Mouse (Mus musculus) midbrain, postnatal 0 days (tissue): ENCODE measurements at regions not wholly inside any gene's neighbourhood (a gene's known extent, or its start where the extent isn't known, plus 50 kb on each side); places are given as distances from the start of the nearest gene placed in this dataset.

Experiments
- ATAC-seq: fragments of 200-750 bp; cut with Nextera tagmentation; 2 replicates; pipeline ENCODE4 v1.8.0; 2017; ENCODE audit warnings: moderate number of reproducible peaks, mild to moderate bottlenecking, moderate TSS enrichment, moderate library complexity; ENCODE audit not compliant: low FRiP score
- DNase-seq: peaks from one replicate; pipeline ENCODE4 v3.0.0-alpha.2; 2015; ENCODE audit warnings: low spot score
- H3K27ac ChIP-seq: fragments of 300-500 bp; sonication (generic); 2 replicates; pipeline ENCODE4 v1.5.1; 2014; ENCODE audit warnings: low read depth, mild to moderate bottlenecking, low read length, mixed read lengths
- H3K27me3 ChIP-seq: fragments of 300-500 bp; sonication (generic); 2 replicates; pipeline ENCODE4 v1.6.1; 2014; ENCODE audit warnings: low read length, control low read depth, mixed read lengths; ENCODE audit not compliant: insufficient read depth
- H3K36me3 ChIP-seq: fragments of 300-500 bp; sonication (generic); 2 replicates; pipeline ENCODE4 v1.6.1; 2014; ENCODE audit warnings: low read length, control low read depth, mixed read lengths; ENCODE audit not compliant: insufficient read depth
- H3K4me1 ChIP-seq: fragments of 300-500 bp; sonication (generic); 2 replicates; pipeline ENCODE4 v1.6.1; 2014; ENCODE audit warnings: mild to moderate bottlenecking, control low read depth, antibody characterized with exemption, low read length, mixed read lengths; ENCODE audit not compliant: insufficient read depth
- H3K4me2 ChIP-seq: fragments of 300-500 bp; sonication (generic); 2 replicates; pipeline ENCODE4 v1.6.1; 2014; ENCODE audit warnings: low read depth, mild to moderate bottlenecking, low read length, mixed read lengths; ENCODE audit not compliant: poor library complexity, severe bottlenecking
- H3K4me3 ChIP-seq: fragments of 300-500 bp; sonication (generic); 2 replicates; pipeline ENCODE4 v1.5.1; 2014; ENCODE audit warnings: low read depth, mild to moderate bottlenecking, low read length, moderate library complexity
- H3K9ac ChIP-seq: fragments of 300-500 bp; sonication (generic); replicated peaks from 2 replicates; pipeline ENCODE4 v1.6.1; 2014; ENCODE audit warnings: mild to moderate bottlenecking, low read length, moderate library complexity, mixed read lengths; ENCODE audit not compliant: poor library complexity, severe bottlenecking
- H3K9me3 ChIP-seq: fragments of 300-500 bp; sonication (generic); 2 replicates; pipeline ENCODE4 v1.6.1; 2016; ENCODE audit warnings: low read length, control low read depth
- CTCF ChIP-seq: IDR thresholded peaks from 2 replicates; pipeline ENCODE4 v1.5.1; 2016; ENCODE audit warnings: antibody characterized with exemption, mild to moderate bottlenecking
- WGBS: fragments of 180-500 bp; shearing (Covaris S2); extraction: QIAGEN DNeasy Blood & Tissue Kit; methylation state at CpG from one replicate; pipeline ENCODE4 v1.1.7; 2014; 5-methylcytosine and 5-hydroxymethylcytosine counted together

DNA sequence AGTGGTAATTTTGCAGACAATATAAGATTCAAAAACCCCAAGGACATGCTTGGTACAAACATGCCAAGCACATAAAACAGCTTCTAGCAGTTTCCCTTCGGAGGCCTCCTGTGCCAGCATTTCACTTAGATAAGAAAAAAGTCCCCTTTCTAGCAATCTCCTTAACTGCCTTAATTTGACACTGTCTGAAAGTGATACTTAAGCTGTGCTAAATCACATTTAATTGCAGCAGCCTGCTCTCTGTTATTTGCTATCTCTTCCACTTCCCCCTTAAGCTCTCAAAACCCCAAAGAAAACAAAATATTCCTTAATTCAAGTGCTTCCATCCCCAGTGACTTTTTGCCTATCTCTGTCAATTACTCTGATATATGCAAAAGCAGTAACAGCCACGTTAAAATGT, 86.9 kb upstream of the Prokr2 start:
- Histone ChIP-seq H3K4me1 (no peaks in the 10 kb centered on the region), H3K27ac (no peak overlapping the region), H3K4me2 (no peak overlapping the region), H3K36me3 (no peaks in the 10 kb centered on the region), H3K9me3 (no peaks in the 10 kb centered on the region), H3K9ac (no peak overlapping the region), H3K27me3 (no peaks in the 10 kb centered on the region), H3K4me3 (no peak overlapping the region)
- 30% methylated on average over 2 of the region's 2 CpGs for WGBS
- no peak for TF ChIP-seq CTCF
- ATAC-seq: no peak
- DNase-seq: peak; percentile 20

DNA sequence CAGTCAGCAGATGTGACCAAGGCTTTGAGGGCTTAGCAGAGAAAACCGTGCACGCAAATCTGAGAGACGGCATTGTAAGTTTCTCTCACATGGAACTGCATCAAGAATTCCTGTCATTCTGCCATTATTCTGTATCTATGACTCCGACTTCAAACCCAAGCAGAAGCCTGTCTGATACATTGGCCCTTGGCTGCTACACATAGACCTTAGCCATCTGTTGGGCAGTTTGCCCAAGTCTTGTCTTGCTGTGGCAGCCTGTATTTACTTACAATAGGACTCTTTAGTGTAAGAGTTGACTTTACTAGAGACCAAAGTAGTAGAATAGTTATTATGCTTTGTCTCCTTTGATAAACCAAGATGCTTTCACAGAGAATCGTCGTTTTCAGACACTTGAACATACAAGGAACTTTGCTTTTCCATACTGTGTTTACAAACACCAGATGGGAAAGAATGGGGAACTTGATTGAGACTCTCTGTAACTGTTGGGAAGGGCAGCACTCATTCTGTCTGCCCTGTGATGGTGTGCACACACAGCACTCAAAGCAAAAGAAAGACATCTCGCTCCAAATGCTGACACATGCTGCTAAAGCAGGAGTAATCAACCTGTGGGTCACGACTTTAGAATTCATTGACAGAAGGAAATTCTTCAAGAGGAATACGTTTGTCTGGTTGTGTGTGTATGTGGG, 83.9 kb upstream of the Prokr2 start:
- H3K27me3 ChIP-seq: no peaks in the 10 kb centered on the region
- no peak overlapping the region for H3K9ac ChIP-seq
- TF ChIP-seq CTCF: no peak
- no peak overlapping the region for H3K4me2 ChIP-seq
- no peak for ATAC-seq
- 77% methylated on average over 9 of the region's 9 CpGs for WGBS
- no peaks in the 10 kb centered on the region for H3K9me3 ChIP-seq
- H3K36me3 ChIP-seq: no peaks in the 10 kb centered on the region
- no peak overlapping the region for H3K27ac ChIP-seq
- peak; percentile 57 for DNase-seq
- no peaks in the 10 kb centered on the region for H3K4me1 ChIP-seq
- no peak overlapping the region for H3K4me3 ChIP-seq

DNA sequence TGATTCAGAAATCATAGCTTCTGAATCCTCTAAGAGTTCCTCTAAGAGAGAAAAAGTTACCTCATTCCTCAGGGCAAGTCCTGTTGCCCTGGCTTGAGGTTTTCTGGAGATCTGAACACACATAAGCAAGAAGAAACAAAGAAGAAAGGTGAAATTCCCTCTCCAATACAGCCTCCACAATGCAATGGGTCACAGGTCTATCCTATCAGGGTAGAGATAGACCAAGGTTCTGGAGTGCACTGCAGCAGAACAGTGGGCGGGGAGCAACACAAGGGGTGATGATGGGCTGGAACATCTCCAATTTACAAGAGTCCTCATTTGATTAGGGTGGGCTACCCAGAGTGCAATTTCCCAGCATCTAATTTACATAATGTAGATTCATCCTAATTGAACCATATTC, 69.8 kb upstream of the Prokr2 start:
- H3K36me3 ChIP-seq: no peaks in the 10 kb centered on the region
- 96% methylated on average over 1 of the region's 1 CpGs for WGBS
- no peak overlapping the region for H3K4me2 ChIP-seq
- TF ChIP-seq CTCF: no peak
- ATAC-seq (no peak), DNase-seq (no peak)
- no peak overlapping the region for H3K27ac ChIP-seq
- no peaks in the 10 kb centered on the region; the same call in 1 of the 2 replicates for H3K27me3 ChIP-seq
- H3K9ac ChIP-seq: no peak overlapping the region
- H3K9me3 ChIP-seq: no peaks in the 10 kb centered on the region
- H3K4me3 ChIP-seq: no peak overlapping the region
- peaks cover 4% of the 10 kb centered on the region; the same call in 1 of the 2 replicates for H3K4me1 ChIP-seq

DNA sequence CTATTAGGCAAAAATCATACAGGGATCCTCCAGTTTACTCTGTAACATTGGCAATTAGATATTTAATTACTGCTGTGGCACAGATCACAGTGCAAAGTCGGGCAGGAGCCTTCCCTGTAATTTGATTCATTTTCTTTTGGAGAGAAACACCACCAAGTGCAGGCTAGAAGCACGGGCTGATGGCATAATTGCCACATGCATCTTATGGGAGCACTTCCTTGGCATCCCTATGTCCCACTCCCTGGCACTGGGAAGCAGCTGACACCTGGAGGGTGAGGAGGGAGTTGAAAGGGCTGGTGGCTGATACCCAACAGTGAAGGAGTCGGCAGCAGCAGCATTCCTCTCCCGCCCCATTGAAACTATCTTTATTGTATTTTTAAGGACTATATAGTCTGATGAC, 64.1 kb upstream of the Prokr2 start:
- no peaks in the 10 kb centered on the region; the same call in 1 of the 2 replicates for H3K4me1 ChIP-seq
- no peaks in the 10 kb centered on the region for H3K9me3 ChIP-seq
- H3K9ac ChIP-seq: no peak overlapping the region
- WGBS: 76% methylated on average over 4 of the region's 4 CpGs
- H3K27me3 ChIP-seq: no peaks in the 10 kb centered on the region; the same call in 1 of the 2 replicates
- no peak for TF ChIP-seq CTCF
- ATAC-seq (no peak), DNase-seq (no peak)
- no peak overlapping the region for H3K4me2 ChIP-seq
- no peak overlapping the region for H3K4me3 ChIP-seq
- no peaks in the 10 kb centered on the region for H3K36me3 ChIP-seq
- no peak overlapping the region for H3K27ac ChIP-seq

DNA sequence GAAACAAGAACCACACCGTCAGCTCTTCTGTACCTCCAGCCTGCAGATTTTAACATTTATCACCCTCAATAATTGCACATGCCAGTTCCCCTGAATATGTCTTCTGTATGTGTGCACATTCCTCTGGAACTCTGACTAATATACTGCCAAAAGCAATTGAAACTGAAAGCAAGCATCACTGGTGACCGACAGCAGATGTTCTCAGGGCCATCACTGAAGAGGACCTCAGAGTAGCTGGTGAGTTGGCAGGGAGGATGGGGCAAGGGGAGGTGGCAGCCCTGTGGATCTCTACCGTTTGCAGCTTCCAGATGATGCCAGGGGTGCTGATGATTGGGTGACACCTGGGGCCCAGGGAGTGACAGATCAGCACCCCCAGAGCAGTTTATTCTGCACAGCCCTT, 62.6 kb upstream of the Prokr2 start:
- TF ChIP-seq CTCF: no peak
- no peaks in the 10 kb centered on the region for H3K9me3 ChIP-seq

DNA sequence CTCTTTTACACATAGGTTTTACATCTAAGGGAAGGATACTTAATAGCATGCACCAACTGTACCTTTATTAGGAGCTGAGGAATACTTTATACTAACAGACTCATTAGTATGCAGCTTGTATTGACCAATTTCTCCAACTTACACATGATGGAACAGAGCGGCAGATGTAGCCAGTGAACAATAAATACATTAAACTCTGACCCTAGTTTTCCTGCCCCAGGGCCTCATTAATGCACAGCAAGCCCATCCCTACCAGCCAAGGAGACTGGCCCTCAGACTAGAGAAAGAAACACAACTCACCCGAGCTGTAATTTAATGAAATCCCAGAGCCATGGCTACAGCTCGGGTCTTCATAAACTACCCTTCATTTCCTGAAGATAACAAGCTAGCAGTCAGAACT, 60.8 kb upstream of the Prokr2 start:
- Histone ChIP-seq H3K9ac (no peak overlapping the region), H3K27ac (no peak overlapping the region)
- ATAC-seq: no peak

More for the DNA sequence above, 62.6 kb upstream of the Prokr2 start:
- Histone ChIP-seq H3K27me3 (no peaks in the 10 kb centered on the region; the same call in 1 of the 2 replicates), H3K4me1 (no peaks in the 10 kb centered on the region; the same call in 1 of the 2 replicates), H3K27ac (no peak overlapping the region), H3K36me3 (no peaks in the 10 kb centered on the region), H3K4me3 (no peak overlapping the region), H3K9ac (no peak overlapping the region), H3K4me2 (no peak overlapping the region)
- no peak for DNase-seq
- ATAC-seq: no peak
- WGBS: 70% methylated on average over 3 of the region's 3 CpGs

More for the DNA sequence above, 60.8 kb upstream of the Prokr2 start:
- H3K27me3 ChIP-seq: no peaks in the 10 kb centered on the region; the same call in 1 of the 2 replicates
- no peaks in the 10 kb centered on the region for H3K9me3 ChIP-seq
- 43% methylated on average over 3 of the region's 3 CpGs for WGBS
- no peaks in the 10 kb centered on the region; the same call in 1 of the 2 replicates for H3K4me1 ChIP-seq
- no peak for DNase-seq
- H3K36me3 ChIP-seq: no peaks in the 10 kb centered on the region
- H3K4me2 ChIP-seq: no peak overlapping the region
- no peak for TF ChIP-seq CTCF
- H3K4me3 ChIP-seq: no peak overlapping the region
